Mouse (Mus musculus) lung, postnatal 14 days (tissue): ENCODE measurements around the gene Galm.

ENCODE experiments used
- DNase-seq: peaks from one replicate; pipeline ENCODE4 v3.0.0; 2021

Gene Galm

DNA sequence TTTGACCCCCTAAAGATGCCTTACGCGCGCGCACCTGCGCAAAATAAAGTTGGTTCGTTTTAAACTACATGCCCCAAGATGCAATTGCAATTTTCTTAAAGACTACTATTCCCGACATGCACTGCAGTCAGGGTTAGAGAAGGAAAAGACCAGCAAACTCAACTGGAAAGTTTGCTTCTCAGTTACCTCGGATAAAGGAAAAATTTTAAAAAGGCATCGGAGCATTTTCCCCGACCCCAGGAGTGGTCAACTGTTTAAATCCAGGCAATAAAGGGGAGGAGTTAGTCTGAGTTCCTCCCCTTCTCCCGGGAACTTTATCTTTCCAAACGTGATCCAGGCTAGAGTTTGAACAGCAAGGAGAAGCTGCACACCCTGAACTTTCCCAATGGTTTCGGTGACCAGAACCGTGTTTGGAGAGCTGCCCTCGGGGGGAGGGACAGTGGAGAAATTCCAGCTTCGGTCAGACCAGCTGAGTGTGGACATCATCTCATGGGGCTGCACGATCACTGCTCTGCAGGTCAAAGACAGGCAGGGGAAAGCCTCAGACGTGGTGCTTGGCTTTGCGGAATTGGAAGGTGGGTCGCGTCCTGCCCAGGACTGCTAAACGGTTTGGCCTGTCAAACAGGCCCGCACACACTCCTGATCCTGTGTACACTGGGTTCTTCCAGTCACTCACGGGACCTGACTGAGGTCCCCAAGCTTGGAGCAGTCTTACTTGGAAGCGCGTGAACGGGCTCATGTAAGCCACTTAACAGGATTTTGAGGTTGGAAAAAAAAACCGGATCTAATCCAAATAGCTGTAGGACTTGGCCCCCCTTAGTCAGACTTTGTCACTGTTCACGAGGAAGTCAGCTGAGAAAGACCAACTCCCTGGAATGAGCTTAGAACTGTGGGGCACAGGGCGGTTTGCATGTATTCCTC lies at the start of gene Galm:
Gene Galm, plus strand, starts transcription at position 141 of the 921 bp plus-strand sequence.
- DNase-seq = peak; percentile 64

DNA sequence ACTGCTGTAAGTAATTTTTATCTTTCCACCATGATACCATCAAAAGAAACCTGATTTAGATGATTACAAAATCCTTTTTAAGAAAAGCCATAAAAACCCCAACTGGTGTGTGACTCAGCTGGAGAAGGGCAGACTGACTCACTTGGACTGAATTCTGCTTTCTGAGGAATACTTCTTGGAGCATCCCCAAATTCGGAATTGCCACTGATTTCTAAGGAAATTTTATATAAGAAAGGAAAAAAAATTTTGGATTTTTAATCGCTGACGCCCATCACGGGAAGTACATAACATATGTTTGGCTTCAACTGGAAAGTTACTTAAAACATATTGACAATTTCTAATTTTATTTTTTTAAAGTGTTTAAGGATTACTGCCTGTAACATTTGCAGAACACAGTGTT lies 48.5 kb upstream of the Galm start:
- DNase-seq = no peak

DNA sequence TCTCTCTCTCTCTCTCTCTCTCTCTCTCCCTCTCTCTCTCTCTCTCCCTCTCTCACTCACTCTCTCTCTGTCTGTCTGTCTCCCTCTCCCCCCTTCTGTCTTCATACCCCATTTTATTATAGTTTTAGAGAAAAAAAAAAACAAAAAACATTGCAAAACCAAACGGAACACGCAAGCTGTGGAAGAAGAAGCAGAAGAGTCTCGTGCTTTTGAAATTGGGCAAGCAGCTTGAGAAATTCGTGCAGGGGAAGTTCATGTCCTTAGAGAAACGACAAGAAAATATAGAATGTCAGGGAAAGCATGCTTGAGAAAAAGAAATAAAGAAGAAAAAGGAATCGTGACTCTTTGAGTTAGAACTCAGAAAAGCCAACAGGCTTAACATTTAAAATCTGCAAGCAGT lies 44.0 kb upstream of the Galm start:
- DNase-seq = no peak

DNA sequence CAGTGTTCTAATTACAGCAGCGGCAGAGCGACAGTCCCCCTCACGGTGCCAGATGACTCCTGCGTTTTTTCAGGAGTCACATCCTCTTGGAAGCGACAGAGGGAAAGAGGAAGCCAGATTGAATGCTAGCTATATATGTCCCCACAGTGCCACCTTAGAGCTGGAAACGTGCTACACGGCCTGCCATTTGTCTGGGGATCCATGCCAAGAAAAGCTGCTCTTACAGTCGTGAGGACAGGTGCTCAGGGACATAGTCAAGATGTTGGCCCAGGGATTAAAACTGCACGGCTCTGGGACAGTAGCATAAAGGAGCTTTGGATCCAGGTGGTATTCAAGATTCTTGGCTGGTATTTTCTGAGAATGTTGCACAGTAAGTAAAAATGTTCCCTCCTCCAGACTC lies 42.8 kb upstream of the Galm start:
- DNase-seq = no peak

DNA sequence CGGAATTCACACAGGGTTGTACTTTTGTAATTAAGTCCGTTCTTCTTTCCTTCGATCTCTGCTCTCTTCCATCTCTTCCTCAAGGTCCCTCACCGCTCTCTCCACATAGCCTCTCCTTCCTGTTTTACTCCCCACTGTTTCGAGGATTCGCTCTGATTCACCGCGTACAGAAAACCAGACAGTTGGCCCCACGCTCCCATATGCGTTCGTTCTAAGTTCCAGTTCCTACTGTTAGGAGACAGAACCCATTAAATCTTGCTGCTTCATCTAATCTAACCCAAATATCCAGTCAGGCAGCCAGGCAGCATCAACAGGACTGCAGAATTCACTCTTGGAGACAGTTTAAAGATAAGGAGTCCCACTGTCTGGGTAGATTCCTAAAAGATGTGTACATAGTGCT lies 40.7 kb upstream of the Galm start:
- no peak for DNase-seq

DNA sequence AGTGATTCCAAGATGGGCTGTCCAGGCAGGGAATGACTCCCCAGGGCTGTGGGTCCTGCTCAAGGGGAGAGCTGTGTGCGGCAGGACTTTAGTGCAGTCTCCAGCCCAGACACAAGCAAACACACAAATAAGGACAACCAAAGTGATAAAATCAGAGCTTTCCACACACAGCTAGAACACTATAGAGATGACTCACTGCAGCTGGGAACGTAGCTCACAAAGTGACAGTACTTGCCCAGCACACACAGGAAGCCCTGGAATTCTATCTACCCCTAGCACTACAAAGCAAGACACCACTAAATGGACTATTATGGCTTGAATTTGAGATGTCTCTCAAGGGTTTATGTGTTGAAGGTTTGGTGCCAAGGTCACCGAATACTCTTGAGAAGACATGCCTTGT lies 39.1 kb upstream of the Galm start:
- DNase-seq = no peak

DNA sequence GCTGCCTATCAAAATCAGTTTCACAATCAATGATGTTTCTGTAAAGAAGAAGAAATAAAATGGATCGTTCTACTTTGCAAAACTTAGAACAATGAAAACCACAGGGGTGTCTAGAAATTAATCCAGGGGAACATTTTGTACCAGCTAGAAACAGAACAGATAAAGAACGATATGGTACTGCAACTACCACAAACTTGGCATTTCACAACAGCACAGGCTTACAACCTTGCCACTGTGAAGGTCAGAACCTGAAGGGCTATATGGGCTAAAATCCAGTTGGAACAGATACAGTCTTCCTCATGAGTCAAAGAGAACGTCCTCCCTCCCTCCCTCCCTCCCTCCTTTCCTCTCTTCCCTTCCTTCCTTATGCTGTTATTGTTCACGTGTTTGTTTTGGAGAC lies 36.7 kb upstream of the Galm start:
- no peak for DNase-seq

DNA sequence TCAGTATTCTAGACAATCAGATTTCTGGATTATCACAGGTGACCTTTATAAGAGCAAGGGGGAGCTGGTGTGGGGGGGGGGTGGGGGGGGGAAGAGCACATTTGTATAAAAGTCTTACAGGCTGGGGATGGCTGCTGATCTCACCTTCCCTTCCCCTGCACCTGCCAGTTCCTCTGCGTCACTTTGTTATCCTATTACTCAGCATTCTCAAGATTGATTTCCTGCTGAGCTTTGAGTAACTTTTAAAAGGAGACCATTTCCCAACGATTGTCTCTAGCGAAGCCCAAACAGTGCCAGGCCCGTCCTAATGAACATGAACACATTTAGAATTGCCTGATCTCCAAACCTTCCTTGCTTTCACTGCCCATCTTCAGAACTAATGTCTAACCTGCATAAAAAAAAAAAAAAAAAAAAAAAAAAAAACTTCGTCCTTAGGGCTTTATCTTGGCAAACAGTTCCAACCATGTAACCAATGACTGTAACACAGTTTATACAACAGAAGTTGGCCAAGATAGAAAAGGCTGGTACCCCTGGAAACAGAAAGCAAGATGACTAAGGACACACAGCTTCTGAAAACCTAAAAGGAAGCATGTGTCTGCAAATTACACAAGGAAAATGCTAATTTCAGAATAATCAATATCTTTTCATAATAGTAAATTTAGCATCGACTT lies 35.3 kb upstream of the Galm start:
- DNase-seq = no peak

DNA sequence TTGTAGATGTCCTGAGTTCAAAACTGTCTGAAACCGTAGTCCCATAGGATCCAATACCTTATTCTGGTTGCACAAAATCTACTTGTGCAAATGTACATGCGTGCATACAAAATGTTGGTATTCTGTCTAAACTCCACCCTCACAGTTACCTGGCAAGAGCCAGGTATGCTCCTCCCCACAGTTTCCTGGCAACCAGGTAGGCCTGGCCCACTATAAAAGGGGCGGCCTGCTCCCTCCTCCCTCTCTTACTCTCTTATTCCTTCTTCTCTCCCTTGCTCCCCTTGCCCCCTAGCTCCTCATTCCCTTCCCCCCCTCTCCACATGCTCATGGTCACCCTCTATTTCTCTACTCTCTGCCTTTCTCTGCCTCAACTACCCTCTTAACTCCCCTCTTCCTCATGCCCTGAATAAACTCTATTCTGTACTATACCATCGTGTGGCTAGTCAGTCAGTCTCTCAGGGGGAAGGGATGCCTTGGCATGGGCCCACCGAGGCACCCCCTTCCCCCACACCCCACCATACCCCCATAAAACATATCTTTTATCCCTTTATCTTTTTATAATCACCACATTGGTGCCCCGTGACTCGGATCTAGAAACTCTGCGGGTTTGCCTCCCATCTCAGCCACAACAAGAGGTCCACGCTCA lies 31.9 kb upstream of the Galm start:
- no peak for DNase-seq

DNA sequence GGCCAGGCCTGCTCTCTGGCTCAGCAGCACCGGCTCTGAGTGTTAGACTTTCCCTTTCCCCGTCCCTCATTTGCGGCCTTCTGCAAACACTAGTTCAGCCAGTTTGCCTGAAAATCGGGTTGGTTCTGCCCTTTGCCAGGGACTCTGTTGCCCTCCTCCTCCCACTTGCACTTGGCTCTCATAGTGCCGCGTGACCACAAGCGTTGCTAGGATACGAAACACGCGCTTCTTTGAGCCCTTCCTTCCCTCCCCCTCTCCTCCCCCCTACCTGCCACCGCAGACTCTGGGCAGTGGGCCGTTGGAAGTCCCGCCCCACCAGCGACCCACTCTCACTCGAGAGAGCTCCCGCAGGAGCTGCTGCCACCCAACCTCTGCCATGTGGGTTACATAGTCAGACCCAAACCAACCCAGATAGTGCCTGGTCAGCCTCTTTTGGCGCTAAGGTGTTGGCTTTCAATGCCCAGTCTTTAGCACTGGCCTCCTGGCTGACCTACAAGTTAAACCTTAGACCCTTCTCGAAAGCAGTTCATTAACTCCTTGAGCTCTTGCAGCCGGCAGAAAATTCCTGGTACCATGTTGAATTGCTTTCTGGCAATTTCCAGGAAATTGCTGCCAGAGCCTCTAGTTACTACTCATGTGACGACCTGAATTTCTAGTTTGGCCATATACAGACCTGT lies 31.1 kb upstream of the Galm start:
- peak; percentile 60 for DNase-seq

DNA sequence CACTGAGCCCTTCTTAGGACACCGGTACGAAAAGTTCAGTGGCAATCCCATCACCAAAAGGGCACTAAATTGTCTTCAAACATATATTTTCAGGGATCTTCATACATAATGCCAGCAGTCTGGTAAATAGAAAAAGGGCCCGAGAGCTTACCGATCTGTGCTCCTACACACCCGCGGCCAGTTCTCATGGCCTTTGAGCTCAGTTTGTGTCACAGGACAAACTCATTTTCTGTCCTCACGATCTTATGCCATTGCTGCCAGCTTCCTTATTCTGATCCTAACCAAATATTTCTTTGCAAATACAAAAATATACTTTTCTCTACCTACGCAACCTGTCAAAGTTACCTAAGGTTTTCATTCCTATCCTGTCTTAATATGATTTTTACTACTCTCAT lies 30.6 kb upstream of the Galm start:
- DNase-seq = no peak

DNA sequence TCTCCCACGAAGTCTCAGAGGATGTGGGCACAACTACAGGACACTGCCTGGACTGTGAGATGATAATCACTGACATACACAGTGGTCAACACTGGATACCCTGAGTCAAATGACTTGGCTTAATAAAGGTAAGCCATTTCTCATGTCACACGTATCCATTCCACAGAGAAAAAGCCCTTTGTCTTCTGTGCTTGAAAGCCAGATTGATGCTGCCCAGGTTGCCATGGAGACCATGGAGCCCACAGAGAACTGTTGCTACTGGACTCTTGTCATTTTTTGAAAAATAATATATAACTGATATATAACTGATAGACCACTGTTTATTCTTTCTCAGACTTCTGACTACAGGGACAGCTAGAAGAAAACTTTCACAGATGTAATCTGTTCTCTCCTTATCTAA lies 30.1 kb upstream of the Galm start:
- no peak for DNase-seq

DNA sequence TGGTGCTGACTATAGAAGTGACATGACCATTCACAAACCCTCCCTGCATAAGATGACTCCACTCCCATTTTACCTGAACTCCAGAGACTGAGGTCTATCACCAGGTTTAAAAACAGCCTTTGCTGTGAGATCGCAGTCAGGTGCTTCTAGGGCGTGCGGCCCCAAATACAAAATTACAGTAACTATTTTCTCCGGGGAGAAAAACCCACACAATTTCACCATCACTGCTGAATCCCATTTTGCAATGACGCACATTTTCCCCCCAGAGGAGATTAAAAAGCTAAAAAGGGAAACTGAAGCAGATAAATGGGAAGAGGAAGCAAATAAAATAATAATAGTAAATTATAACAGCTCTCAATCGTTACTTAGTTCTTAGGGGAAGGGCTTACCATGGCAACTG lies 27.4 kb upstream of the Galm start:
- DNase-seq = no peak

DNA sequence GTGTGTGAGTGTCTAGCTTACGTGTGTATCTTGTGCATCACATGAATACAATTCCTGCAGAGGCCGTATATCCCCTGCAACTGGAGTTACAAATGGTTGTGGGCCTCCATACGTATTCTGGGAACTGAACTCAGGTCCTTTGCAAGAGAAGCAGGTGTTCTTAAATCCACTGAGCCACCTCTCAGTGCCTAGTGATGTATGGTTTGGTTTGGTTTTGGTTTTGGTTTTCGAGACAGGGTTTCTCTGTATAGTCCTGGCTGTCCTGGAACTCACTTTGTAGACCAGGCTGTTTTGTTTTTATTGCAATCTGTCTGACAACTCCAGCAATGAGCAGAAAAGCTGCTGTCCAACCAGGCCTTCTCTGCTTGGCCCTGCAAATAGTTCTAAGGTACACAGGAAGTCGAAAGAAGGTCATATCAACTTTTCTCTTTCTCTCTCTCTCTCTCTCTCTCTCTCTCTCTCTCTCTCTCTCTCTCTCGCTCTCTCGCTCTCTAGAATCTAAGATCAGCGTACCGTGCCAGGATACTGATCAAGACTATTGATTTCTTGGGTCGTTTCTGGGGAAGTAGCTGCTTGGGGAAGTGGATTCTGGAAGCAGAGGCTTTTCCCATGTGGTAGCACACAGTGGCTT lies 21.8 kb upstream of the Galm start:
- DNase-seq = no peak

DNA sequence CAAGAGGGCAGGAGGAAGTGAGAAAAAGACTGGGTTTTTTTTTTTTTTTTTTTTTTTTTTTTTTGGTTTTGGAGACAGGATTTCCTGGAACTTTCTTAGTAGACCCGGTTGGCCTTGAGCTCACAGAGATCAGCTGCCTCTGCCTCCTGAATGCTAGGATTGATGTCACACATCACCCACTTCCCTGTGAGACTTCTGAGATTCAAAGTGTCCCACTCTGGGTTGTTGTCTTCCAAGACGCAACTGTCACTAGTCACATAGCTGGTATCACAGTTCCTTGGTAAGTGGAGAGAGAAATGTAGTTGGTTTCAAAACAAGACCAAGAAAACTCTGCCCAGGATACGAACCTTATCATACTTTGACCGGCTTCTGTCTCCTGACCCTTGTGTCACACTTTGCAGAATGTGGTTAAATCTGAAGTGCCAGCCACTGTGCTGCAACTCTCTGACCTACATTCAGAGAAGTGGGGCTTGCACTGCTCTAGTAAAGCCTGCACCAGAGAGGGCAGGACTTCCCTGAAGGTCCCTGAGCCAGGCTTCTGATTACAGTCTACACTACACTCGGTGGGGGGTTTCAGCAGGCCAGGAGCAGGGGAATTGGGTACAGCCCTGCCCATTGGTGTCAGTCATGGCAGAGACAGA lies 14.5 kb upstream of the Galm start:
- no peak for DNase-seq

DNA sequence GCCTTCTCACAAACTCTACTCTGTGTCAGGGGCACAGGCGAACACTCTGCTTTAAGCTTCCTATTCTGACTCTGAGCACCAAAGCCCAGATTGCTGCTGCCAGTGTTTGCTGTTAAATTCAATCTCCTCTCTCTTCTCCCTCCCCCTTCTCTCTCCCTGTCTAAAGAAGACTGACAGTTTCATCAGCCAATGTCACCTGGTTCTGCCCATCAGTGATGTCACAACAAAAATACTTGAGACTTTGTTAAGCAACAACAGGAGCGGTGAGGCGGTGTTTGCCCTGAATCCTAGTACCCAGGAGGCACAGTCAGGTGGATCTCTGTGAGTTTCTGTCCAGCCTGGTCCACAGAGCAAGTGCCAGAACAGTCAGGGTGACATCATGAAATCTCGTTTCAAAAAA lies 13.8 kb upstream of the Galm start:
- DNase-seq = no peak

DNA sequence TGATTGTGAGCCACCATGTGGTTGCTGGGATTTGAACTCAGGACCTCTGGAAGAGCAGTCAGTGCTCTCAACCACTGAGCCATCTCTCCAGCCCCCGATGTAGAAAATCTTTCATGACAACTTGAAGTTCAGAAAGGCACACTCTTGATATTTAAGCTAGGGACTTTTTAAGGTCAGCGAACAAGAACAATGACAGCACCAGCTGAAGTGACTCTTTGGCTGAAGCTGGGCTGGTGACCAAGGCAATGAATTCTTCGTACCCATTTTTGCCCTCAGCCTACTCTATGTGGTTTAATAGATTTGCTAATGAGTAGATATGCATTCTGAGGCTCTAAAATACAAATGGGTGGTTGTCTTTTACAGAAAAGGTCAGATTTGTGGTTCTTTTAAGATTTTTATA lies 6.9 kb upstream of the Galm start:
- no peak for DNase-seq

DNA sequence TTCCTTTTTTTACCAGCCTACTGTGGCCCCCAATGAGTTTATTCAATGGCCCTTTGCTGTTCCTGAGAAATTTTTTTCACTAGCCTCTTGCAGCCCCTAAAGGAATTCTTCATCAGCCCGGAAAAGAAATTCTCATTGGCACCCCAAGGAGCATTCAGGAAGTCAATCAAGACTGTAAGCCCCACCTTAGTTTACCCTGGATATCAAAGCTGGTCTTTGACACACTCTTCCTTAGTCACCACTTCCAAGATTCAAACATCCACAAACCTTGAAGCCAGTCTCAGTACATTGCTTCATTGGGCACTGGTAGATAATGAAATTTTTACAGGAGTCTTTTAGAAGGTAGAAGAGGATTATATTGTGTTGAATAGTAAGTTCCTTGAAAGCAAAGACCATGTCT lies 5.4 kb upstream of the Galm start:
- DNase-seq = no peak

DNA sequence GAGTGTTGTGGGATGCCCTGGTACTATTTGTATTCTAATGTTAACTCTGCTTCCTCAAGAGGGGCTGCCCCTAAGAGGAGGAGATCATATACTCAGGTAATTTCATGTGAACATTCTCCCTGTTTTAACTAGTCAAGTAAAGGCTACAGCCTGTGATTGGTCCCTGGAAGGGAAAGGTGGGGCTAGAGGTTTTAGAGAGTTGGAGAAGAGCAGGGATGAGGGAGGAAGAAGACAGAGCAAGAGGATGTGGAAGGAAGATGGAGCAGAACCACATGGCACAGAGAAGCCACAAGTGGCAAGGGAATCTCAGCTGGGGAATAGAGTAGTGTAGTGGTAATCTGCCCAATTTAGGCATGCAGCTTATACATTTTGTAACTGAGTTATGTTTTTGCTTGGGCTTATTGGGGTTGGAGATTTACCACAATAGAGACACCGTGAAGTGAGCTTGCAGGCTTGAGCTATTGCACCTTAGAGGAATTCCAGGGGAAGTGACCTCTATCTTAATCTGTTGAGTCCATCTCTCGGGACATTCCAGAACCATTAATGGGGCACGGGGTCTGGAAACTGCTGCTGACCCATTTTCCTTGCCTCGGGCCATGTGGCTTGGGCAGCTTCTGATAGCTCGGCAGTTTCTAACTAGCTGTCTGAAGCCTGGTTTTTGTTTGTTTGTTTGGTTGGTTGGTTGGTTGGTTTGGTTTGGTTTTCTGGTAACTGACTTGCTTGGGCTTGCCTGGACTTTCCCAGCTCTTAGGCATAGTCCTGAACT lies 2.1 kb upstream of the Galm start:
- no peak for DNase-seq

DNA sequence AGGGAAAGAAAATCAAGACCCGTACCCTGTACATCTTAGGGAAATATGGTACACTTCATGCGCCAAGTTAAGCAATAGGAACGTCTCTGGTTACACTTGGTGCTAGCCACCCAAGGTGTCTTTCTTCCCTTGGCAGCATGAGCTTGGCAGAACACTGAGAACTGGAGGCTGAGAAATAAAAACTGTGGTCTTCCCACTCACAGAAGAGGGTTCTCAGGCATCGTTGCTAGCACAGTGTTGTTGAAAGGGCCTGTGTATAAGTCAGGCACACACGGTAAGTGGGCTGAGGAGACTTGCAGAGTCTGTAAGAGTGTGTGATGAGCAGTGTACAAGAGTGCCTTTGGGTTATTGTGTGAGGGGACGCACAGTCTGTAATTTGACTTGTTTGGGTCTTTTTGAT lies 1.1 kb upstream of the Galm start:
- no peak for DNase-seq

DNA sequence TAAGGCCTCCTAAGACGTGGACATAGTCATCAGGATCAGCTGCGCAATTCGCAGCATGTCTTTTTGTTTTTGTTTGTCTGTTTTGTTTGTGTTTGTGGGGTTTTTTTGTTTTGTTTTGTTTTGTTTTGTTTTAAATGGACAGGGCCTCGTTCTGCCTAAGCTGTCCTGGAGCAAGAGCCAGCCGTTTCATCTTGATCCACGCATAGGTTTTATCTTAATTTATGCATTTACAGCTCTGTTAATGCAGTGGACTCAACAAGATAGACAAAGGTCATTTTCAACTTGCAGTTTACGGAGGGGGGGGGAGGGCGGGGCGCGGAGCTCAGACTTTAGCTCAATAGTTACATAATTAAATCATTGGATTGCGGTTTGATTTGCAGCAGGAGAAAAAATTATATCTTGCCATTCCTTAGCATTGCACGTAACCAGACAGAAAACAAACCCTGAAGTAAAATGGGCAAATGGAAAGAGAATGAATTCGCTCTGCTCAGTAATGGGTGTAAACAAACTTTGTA lies 1.3 kb downstream of the Galm start:
- no peak for DNase-seq
